Mouse (Mus musculus): ENCODE measurements around the gene Pdia3. TPM values are rescaled to one million over a fixed set of nuclear protein-coding genes. Genes with fewer than 3 reads are reported as not detected.
"Not testable (repeated sequence)": the region's sequence is repeated elsewhere in the genome, so short reads cannot be mapped to it uniquely, and the experiment has no call there.

Gene Pdia3
- polyA plus RNA-seq, 1 experiment from 2014 or later = 685 TPM

- Histone ChIP-seq H3K4me1 (peaks cover 17% of the 10 kb centered on the region), H3K4me3 (peak within 1 kb of the TSS; percentile 77), H3K9me3 (no peaks in the 10 kb centered on the region), H3K27ac (peak within 1 kb of the TSS; percentile 82), H3K27me3 (no peaks in the 10 kb centered on the region), H3K36me3 (peaks cover 45% of the 10 kb centered on the region), H3K9ac (peak within 1 kb of the TSS; percentile 87), H3K4me2 (peak within 1 kb of the TSS; percentile 69)
- WGBS = 5% methylated on average over 41 of the region's 41 CpGs
- peak; percentile 71 for ATAC-seq (ENCODE audit: insufficient number of reproducible peaks, insufficient read depth, low FRiP score, low TSS enrichment, low read depth)
Measured at GRCm38 (mm10) chr2:121456692-121457642, 43.4 kb downstream of the Pdia3 start, which contains the start of gene Serinc4. Serinc4 (minus strand) TSS chr2:121456781.

- peaks cover 19% of the 10 kb centered on the region; the same call in 1 of the 2 replicates for H3K36me3 ChIP-seq
- no peak overlapping the region for H3K9ac ChIP-seq
- H3K9me3 ChIP-seq = no peaks in the 10 kb centered on the region
- H3K27ac ChIP-seq = no peak overlapping the region
- 74% methylated on average over 2 of the region's 2 CpGs for whole genome bisulfite sequencing
- no peak for ATAC-seq (ENCODE audit: insufficient number of reproducible peaks, insufficient read depth, low FRiP score, low TSS enrichment, low read depth)
- H3K4me3 ChIP-seq = no peak overlapping the region
- H3K4me2 ChIP-seq = no peak overlapping the region
- peaks cover 11% of the 10 kb centered on the region for H3K4me1 ChIP-seq
- no peaks in the 10 kb centered on the region for H3K27me3 ChIP-seq
Measured at GRCm38 (mm10) chr2:121460071-121460470, 46.5 kb downstream of the Pdia3 start.

DNA sequence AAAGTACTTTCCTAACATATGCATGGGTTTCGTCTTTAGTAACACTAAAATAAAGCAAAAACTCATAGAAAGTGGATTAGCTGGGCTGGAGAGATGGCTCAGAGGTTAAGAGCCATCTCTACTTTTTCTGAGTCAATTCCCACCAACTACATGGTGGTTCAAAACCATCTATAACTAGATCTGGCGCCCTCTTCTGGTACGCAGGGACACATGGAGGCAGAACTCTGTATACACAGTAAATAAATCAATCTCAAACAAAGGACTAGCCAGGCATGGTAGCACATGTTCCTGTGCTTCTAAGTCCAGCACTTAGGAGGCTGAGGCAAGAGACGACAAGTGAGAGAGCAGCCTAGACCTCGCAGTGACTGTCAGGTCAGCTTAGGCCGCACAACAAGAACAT lies 55.4 kb downstream of the Pdia3 start:
- not testable (repeated sequence) for ATAC-seq (ENCODE audit: insufficient number of reproducible peaks, insufficient read depth, low FRiP score, low TSS enrichment, low read depth)

DNA sequence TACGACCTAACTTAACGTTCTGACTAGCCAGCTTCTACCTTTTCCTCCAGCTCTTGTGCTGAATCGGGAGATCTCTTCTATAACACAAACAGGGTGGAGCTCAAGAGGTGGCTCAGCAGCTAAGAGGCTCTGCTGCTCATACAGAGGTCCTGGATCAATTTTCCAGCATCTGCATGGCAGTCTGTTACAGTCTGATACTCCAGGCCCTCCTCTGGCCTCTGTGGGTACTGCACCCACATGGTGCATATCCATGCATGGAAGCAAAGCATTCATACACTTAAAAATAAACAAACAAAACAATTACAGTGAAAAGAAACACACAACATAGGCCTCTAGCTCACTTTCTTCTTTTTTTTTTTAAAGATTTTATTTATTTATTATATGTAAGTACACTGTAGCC lies 59.2 kb downstream of the Pdia3 start:
- Histone ChIP-seq H3K4me2 (peak overlapping the region; percentile 75), H3K36me3 (peaks cover 13% of the 10 kb centered on the region; the same call in 1 of the 2 replicates)
- H3K27ac ChIP-seq; H3K4me3 ChIP-seq; H3K4me1 ChIP-seq; ATAC-seq (ENCODE audit: insufficient number of reproducible peaks, insufficient read depth, low FRiP score, low TSS enrichment, low read depth); H3K9me3 ChIP-seq; H3K27me3 ChIP-seq; H3K9ac ChIP-seq: not testable (repeated sequence)
- 91% methylated on average over 3 of the region's 3 CpGs for WGBS

More for the DNA sequence above, 55.4 kb downstream of the Pdia3 start:
- not testable (repeated sequence) for H3K4me1 ChIP-seq, H3K9me3 ChIP-seq, H3K4me3 ChIP-seq, H3K9ac ChIP-seq, H3K27ac ChIP-seq, H3K27me3 ChIP-seq, H3K4me2 ChIP-seq
- H3K36me3 ChIP-seq = peaks cover 13% of the 10 kb centered on the region; the same call in 1 of the 2 replicates
- WGBS = 76% methylated on average over 3 of the region's 6 CpGs

GRCm38 (mm10) chr2:121473301-121474179 lies 60.0 kb downstream of the Pdia3 start, which contains the start of gene Mfap1b:
Mfap1b (minus strand) TSS chr2:121474067.
- not testable (repeated sequence) for H3K27me3 ChIP-seq, H3K36me3 ChIP-seq, H3K9me3 ChIP-seq, H3K4me1 ChIP-seq
- peak; percentile 84 for ATAC-seq (ENCODE audit: insufficient number of reproducible peaks, insufficient read depth, low FRiP score, low TSS enrichment, low read depth)
- peak within 1 kb of the TSS; percentile 5; the same call in 1 of the 2 replicates for H3K27ac ChIP-seq
- H3K4me2 ChIP-seq = peak within 1 kb of the TSS; percentile 75
- H3K9ac ChIP-seq = peak within 1 kb of the TSS; percentile 74
- 5% methylated on average over 41 of the region's 41 CpGs for WGBS
- H3K4me3 ChIP-seq = peak within 1 kb of the TSS; percentile 64

- no peaks in the 10 kb centered on the region for H3K4me1 ChIP-seq
- H3K9me3 ChIP-seq = no peaks in the 10 kb centered on the region
- no peak for ATAC-seq (ENCODE audit: insufficient number of reproducible peaks, insufficient read depth, low FRiP score, low TSS enrichment, low read depth)
- H3K4me2 ChIP-seq = peak overlapping the region; percentile 75
- peak overlapping the region; percentile 74 for H3K9ac ChIP-seq
- H3K27me3 ChIP-seq = no peaks in the 10 kb centered on the region
- H3K4me3 ChIP-seq = peak overlapping the region; percentile 64
- peak overlapping the region; percentile 5; the same call in 1 of the 2 replicates for H3K27ac ChIP-seq
- WGBS = 31% methylated on average over 8 of the region's 8 CpGs
- peaks cover 10% of the 10 kb centered on the region; the same call in 1 of the 2 replicates for H3K36me3 ChIP-seq
Measured at GRCm38 (mm10) chr2:121474180-121474535, 60.6 kb downstream of the Pdia3 start.

DNA sequence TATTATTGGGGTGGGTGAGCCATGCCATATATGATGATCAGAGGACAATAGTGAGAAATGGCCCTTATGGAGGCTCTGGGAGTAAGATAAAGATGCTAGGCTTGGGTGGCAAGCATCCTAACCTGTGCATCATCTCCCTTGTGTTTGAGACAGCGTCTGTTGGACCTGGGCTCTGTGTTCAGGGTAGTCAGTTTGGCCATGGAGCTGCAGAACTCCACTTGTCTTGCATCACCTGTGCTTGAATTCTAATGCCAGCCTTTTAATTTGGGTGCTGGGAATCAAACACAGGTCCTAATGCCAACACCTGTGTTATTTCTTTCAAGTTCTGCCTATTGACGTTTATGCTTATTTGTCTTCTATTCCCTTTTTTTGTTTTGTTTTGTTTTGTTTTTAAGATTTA lies 61.7 kb downstream of the Pdia3 start:
- not testable (repeated sequence) for H3K9ac ChIP-seq; H3K4me2 ChIP-seq; H3K9me3 ChIP-seq; H3K27ac ChIP-seq; H3K36me3 ChIP-seq; H3K4me3 ChIP-seq; H3K4me1 ChIP-seq; ATAC-seq (ENCODE audit: insufficient number of reproducible peaks, insufficient read depth, low FRiP score, low TSS enrichment, low read depth); H3K27me3 ChIP-seq
- WGBS = 95% methylated on average over 2 of the region's 2 CpGs

- no peak overlapping the region for H3K27ac ChIP-seq
- no peaks in the 10 kb centered on the region for H3K27me3 ChIP-seq
- H3K4me1 ChIP-seq = no peaks in the 10 kb centered on the region
- no peak overlapping the region for H3K4me3 ChIP-seq
- H3K9ac ChIP-seq = no peak overlapping the region
- H3K36me3 ChIP-seq = no peaks in the 10 kb centered on the region
- WGBS = 92% methylated on average over 3 of the region's 3 CpGs
- ATAC-seq (ENCODE audit: insufficient number of reproducible peaks, insufficient read depth, low FRiP score, low TSS enrichment, low read depth) = no peak
- H3K4me2 ChIP-seq = no peak overlapping the region
- H3K9me3 ChIP-seq = no peaks in the 10 kb centered on the region
Measured at GRCm38 (mm10) chr2:121477491-121478266, 64.1 kb downstream of the Pdia3 start.

GRCm38 (mm10) chr2:121480498-121480897 lies 66.9 kb downstream of the Pdia3 start:
- Histone ChIP-seq H3K4me2 (no peak overlapping the region), H3K9me3 (no peaks in the 10 kb centered on the region), H3K36me3 (no peaks in the 10 kb centered on the region), H3K27ac (no peak overlapping the region), H3K9ac (no peak overlapping the region), H3K4me1 (no peaks in the 10 kb centered on the region), H3K27me3 (no peaks in the 10 kb centered on the region), H3K4me3 (no peak overlapping the region)
- 55% methylated on average over 3 of the region's 3 CpGs for WGBS
- ATAC-seq (ENCODE audit: insufficient number of reproducible peaks, insufficient read depth, low FRiP score, low TSS enrichment, low read depth) = no peak

GRCm38 (mm10) chr2:121480916-121481315 lies 67.3 kb downstream of the Pdia3 start:
- not testable (repeated sequence) for H3K27ac ChIP-seq, H3K4me3 ChIP-seq, H3K9ac ChIP-seq, H3K27me3 ChIP-seq, H3K4me1 ChIP-seq, H3K9me3 ChIP-seq, H3K4me2 ChIP-seq, H3K36me3 ChIP-seq
- 84% methylated on average over 13 of the region's 13 CpGs for WGBS
- peak; percentile 32; the same call in 1 of the 2 replicates for ATAC-seq (ENCODE audit: insufficient number of reproducible peaks, insufficient read depth, low FRiP score, low TSS enrichment, low read depth)

DNA sequence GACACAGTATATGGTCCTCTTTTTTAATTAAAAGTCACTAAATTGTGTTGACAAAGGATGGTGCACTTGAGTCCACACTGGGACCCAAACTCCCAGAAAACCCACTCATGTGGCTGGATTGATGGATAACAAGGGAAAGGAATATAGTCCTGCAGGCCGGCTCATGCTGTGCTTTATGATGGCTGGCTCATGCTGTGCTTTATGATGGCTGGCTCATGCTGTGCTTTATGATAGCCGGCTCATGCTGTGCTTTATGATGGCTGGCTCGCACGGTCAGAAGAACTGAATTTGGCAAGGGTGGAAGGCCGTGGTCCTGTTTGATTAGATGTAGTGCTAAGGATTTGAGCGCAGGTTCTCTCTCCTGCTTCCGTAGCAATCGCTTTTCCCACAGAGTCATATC lies 70.0 kb downstream of the Pdia3 start:
- Histone ChIP-seq H3K4me3 (no peak overlapping the region), H3K27me3 (no peaks in the 10 kb centered on the region), H3K4me2 (no peak overlapping the region), H3K9ac (no peak overlapping the region), H3K27ac (no peak overlapping the region), H3K9me3 (no peaks in the 10 kb centered on the region), H3K36me3 (no peaks in the 10 kb centered on the region), H3K4me1 (no peaks in the 10 kb centered on the region)
- ATAC-seq (ENCODE audit: insufficient number of reproducible peaks, insufficient read depth, low FRiP score, low TSS enrichment, low read depth) = no peak
- 71% methylated on average over 8 of the region's 8 CpGs for WGBS

All from embryonic facial prominence, embryonic 13.5 days (tissue).